Mouse (Mus musculus): ENCODE measurements around the gene Cask.

Gene Cask

DNA sequence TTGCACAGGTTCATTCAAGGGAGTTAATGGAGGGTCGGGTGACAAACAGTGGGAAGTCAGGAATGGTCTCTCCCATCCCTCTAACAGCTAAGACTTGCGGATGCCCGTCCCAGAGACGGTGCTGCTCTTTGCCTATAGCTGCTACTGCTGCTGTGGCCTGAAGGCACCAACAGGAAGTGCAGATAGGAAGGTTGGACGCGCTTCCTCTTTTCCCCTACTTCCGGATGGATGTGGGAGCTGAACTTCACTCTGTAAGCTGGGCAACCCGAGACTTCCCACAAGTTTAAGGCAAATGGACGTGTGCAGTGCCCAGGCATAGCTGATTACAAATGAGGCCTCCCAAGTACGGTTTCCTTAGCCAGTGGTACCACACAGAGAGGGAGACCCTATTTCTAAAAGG is 333.1 kb downstream of the Cask start:
- no peak for DNase-seq (ENCODE audit: low spot score in 2 of 2)

DNA sequence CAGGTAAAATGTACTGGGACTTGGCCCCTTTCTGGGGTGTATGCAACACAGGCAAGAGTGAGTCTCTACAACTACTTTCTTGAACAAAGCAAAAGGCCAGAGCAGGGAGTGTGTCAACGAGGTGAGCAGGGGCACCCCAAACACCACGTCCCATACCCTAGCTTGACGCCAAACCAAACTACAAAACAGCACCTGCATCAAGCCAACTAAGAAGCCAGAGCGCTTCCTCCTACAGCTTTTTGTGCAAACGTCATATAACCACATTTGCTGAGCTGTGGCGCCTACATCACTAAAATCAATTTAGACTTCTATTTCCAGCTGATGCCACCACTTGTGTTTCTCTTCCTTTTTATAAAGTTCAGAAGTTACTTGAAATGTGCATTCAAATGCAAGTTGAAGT is 334.7 kb downstream of the Cask start:
- DNase-seq (ENCODE audit: low spot score in 2 of 2), result no peak

- DNase-seq (ENCODE audit: low spot score in 2 of 2), result no peak
Measured at GRCm38 (mm10) chrX:13513864-13514263, 337.3 kb downstream of the Cask start.

GRCm38 (mm10) chrX:13513127-13513526 is 338.0 kb downstream of the Cask start:
- DNase-seq (ENCODE audit: low spot score in 2 of 2), result no peak

- DNase-seq (ENCODE audit: low spot score in 2 of 2), result no peak
Measured at GRCm38 (mm10) chrX:13506376-13506775, 344.8 kb downstream of the Cask start.

DNA sequence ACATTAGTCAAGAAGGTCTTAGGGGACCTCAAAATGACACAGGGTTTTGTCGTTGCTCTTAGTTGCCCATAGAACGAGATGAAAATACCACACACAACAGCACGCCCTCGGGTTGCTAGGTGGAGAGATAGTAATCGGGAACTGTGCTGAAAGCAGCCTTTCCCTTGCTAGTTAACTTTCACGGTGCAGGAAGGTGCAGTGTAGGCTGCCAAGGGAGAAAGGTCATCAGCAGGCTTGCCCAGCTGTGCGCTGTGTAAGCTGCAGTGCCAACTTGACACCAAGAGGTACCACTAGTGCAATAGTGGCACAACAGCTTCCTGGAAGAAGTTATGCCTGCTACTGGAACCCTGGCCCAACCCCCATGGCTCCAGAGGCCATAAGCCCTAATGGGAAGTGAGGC is 346.8 kb downstream of the Cask start:
- DNase-seq (ENCODE audit: low spot score in 2 of 2), result no peak

GRCm38 (mm10) chrX:13502862-13503375 is 348.2 kb downstream of the Cask start:
- DNase-seq (ENCODE audit: low spot score in 2 of 2), result no peak

DNA sequence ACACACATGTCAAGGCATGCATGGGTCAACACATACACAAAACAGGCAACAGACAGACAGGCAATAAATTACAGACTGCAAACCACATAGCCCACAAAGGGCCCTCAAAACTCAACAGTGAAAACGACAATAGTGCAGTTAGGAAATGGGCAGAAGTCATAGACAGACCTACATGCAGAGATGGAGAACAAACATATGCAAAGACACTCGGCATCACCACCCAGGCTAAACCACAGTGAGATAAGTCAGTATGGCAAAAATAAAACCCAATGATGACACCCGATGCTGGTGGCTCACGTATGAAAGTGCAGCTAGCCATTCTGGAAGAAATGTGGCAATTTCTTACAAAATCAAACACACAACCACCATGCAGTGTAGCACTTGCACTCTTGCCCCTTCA is 350.9 kb downstream of the Cask start:
- no peak for DNase-seq (ENCODE audit: low spot score in 2 of 2)

DNA sequence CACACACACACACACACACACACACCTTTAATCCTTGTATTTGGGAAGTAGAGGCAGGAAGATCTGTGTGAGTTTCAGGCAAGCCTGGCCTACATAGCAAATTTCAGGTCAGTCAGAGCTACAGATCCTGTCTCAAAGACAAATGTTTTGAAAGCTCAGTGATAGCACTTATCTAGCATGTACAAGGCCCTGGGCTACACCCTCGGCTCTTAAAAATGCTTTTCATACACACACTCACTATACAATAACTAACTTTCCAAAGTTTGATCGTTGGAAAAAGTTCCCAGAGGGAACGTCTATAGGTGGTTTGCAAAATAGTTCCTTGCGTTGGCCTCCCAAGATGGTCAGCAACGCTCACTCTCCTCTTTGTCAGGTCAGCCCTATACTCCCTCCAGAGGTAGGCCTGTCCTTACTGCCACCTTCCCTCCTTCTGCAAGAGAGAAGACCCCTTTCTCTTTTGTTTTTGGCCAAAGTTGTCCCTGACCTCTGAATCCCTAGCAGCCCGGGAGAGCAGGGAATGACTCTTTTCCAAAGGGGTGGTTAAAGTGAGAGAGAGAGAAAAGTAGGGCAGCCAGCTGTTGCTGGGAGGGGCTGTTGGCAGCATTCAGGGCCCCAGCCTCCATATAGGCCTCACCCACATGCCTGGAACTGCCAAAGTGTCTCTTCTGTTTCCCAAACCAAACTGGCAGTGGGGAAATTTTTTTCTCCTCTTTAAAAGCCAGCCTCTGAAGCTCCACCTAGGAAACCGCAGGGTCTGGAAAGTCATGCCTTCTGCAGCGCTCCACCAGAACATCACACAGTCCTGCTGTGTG is 356.1 kb downstream of the Cask start:
- no peak for DNase-seq (ENCODE audit: low spot score in 2 of 2)

DNA sequence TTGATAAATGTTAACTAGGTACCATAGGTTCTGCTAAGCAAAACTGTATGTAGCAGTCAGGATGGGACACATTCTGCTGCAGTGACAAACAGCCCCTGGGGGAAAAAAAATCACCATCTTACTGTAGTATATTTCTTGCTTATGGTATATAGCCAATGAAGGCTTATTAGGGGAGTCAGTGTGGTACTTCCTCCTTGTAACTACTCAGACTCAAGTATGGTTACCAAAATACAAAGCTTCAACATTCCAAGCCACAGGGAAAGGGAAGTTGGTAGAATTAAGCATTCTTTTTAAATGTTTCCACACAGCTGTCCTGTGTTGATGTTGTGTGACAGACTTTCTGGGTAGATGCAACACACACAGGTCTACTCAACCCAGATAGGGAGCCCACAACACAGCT is 358.2 kb downstream of the Cask start:
- no peak for DNase-seq (ENCODE audit: low spot score in 2 of 2)

DNA sequence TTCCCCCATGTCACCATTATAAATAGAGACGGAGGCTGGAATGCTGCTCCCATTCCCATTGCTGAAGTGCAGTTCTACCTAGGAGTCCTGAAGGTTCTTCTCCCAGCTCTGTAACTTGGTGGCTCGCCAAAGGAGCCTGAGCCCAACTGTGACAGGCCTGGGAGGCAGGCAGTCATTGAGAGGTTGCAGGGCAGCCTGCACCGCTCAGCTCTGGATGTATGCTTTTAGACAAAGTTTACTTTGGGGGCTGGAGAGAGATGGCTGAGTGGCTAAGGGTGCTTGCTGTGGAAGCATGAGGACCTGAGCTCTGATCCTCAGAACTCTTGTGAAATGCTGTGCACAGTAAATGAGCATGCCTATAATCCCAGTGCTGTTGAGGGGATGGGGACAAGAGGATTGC is 360.2 kb downstream of the Cask start:
- no peak for DNase-seq (ENCODE audit: low spot score in 2 of 2)

- no peak for DNase-seq (ENCODE audit: low spot score in 2 of 2)
Measured at GRCm38 (mm10) chrX:13489761-13490160, 361.4 kb downstream of the Cask start.

- no peak for DNase-seq (ENCODE audit: low spot score in 2 of 2)
Measured at GRCm38 (mm10) chrX:13489001-13489400, 362.2 kb downstream of the Cask start.

DNA sequence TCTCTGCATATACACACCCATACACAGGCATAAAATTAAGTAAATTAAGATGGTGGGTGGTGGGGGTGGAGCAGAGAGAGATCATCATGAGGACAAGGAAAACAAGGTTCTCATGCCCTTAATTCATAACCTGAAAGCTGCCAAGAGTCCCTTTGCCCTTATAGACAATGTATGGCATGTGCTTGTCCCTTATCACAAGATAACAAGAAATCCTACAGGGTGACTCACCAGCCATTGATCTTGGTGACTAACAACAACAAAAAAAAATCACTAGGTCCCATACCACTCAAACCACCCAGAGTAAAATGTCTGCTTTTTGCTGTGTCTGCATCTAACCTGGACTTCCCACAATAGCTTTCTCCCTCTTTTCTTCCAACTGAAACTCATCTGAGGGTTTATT is 366.7 kb downstream of the Cask start:
- DNase-seq (ENCODE audit: low spot score in 2 of 2), result no peak

DNA sequence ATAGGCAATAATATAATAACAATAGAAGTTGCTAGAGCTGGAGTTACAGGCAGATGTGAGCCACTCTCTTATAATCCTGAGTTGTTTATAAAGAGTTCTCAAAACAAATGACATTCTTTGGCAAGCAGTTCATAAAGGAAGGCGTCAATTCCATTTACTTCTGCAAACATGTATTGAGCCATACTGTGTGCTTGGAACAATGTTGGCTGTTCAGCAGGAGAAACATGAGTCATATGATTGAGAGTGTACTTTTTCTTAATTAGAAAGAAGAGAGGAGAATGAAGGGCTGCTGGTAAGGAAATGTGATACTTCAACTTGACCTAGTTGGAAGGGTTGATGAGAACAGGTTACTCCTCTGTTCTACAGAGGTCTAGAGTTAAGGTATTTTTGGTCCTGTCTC is 368.6 kb downstream of the Cask start:
- DNase-seq (ENCODE audit: low spot score in 2 of 2), result no peak

DNA sequence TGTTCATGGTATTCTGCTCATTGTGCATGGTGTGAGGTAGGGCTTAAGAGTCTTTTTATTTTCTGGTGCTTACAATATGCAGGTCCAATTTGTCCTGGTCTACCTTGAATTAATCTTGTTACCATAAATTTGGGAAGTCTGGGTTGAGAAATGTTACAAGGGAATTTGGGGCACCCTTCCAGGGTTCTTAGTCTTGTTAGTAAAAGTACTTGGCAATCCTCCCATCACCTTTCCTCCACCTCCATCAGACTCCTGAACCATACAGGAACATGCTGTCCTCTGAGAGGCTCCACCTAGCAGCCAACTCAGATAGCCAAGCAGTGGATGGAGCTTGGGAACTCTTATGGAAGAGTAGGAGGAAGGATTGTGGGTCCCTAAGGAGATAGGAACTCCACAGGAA is 371.6 kb downstream of the Cask start:
- DNase-seq (ENCODE audit: low spot score in 2 of 2), result no peak

- no peak for DNase-seq (ENCODE audit: low spot score in 2 of 2)
Measured at GRCm38 (mm10) chrX:13478298-13478697, 372.9 kb downstream of the Cask start.

GRCm38 (mm10) chrX:13477596-13477995 is 373.6 kb downstream of the Cask start:
- DNase-seq (ENCODE audit: low spot score in 2 of 2), result no peak

DNA sequence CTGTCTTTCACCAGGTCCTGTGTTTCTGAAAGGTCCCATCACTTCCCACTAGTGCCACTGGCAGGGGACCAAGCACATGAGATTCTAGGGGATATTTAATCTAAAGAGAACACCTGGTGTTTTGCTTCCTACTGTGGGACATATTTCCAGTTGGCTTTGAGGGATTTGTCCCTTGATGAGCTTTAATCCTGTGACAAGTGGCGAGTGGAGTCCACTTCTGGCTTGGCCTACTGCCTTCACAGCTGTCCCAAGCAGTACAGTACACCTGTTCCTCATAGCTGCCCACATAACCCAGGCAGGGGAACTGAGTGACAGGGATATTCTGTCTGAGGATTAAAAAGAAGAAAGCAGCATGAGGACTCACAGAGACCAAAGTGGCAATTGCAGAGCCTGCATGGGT is 375.8 kb downstream of the Cask start:
- DNase-seq (ENCODE audit: low spot score in 2 of 2), result no peak

DNA sequence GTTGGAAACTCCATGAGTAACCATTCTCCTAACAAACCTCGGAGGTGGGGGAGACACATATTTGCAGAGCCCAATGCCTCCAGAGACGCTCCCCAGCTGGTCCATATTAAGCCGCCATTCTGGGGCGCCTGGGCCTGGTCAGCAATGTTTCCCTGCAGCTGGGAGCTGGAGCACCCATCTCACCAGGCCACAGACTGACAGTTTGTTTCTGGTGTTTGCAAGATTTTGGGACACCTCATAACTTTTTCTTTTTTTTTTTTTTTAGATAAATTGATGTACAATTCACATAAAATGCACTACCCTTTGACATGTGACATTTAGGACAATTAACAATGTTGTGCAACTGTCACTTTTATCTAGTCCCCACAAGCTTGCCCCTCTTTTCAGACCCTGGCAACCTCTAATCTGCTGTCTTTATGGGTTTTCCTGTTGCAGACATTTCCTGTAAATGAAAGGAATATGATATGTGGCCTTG is 378.4 kb downstream of the Cask start:
- DNase-seq (ENCODE audit: low spot score in 2 of 2), result no peak

DNA sequence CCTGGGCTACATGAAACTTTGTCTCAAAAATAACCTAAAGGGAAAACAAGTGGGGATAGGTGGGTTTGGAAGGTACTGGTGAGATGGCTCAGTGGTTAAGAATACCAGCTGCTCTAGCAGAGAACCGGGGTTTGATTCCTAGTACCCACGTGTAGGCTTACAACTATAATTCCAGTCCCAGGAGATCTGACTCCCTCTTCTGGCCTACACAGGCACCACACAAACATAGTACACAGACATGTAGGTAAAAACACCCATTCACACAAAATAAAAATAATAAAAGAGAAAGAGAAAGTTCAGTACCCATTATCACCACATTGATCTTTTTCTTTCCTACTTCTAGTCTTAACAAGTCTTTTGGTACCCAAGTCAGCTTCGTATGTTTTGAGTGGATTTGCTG is 379.2 kb downstream of the Cask start:
- DNase-seq (ENCODE audit: low spot score in 2 of 2), result no peak

DNA sequence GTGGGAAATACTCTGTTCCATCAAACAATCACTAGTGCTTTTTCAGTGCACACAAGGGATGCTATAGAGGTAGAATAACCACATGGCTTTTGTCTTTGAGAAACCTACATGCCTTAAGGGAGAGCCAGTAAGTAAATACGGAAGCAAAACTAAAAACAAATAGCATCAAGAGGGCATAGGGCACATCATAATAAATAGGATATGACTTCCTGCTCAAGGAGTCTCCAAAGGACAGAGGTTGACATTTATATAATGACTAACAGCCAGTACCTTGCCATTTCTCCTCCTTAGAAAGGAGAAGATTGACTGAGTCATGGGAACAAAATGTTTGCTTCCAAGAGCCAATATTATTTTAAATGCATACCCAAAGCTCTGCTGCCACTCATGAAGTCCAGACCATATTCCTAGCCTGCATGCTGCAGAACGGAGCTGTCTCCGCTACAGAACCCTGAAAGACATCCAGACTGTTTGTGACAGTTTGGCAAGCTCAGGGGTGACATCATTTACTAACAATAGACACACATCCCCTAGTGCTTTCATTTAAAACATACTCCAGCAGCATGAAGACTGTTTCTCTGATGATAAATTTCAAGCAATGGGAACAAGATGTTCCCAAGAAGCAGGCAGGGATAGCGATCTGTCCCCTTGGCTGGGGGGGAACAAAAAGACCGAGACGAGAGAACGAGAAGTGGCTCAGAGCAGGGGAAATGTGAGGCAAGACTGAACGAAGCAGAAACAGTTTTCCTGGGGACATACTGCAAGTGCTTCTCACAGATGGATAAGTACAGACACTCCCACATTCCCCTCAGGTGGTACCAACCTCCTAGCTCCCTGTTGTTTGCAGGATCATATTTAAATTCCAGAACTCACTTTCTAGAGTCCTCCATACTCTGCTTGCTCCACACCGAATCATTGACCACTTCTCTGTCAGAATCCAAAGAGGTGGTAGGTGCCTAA is 381.7 kb downstream of the Cask start:
- no peak for DNase-seq (ENCODE audit: low spot score in 2 of 2)
